27 mouse cellular contexts compared by ENCODE assay signal in genomic region chr6:42421439-42421838, GRCm38 (mm10). TPM values are rescaled to one million over a fixed set of nuclear protein-coding genes. Genes with fewer than 3 reads are reported as not detected.
DNase-seq lines count a peak whose midpoint lies in the region; ATAC-seq and TF ChIP-seq lines count a peak whose summit lies in the region.
"Had no signal": no experiment of that assay in that cellular context is flagged by ENCODE, and none has a peak within 500 bp of the region (broad histone marks: within the 10 kb centered on the region; RNA-seq: fewer than 3 reads in every experiment).

No protein-coding gene starts in this region.

- ATAC-seq in granulocyte monocyte progenitor cell, adult 5-6 weeks (replicated peaks; ENCODE audit: poor library complexity, severe bottlenecking) = peak; percentile 92
- ATAC-seq: CD4-positive, CD25-positive, alpha-beta regulatory T cell, adult 4 months; forebrain, postnatal 0 days; inflammation-experienced regulatory T-cells, adult 6 months; midbrain, embryonic 13.5 days had no signal

- peak overlapping the region; percentile 44; the same call in 1 of the 2 replicates for H3K4me2 ChIP-seq in CH12.LX (ENCODE audit: insufficient read depth, low read depth, poor library complexity, severe bottlenecking)
- H3K4me2 ChIP-seq: embryonic facial prominence, embryonic 15.5 days; heart, embryonic 12.5 days; hindbrain, embryonic 13.5 days; midbrain, embryonic 13.5 days had no signal

- no peaks in the 10 kb centered on the region for H3K27me3 ChIP-seq in CH12.LX (replicated peaks)
- H3K27me3 ChIP-seq in splenic B cell, adult 2 months (ENCODE audit: control insufficient read depth, insufficient read depth, low read length, poor library complexity, severe bottlenecking) = no peaks in the 10 kb centered on the region; the same call in 1 of the 2 replicates
- H3K27me3 ChIP-seq: embryonic facial prominence, embryonic 15.5 days; heart, embryonic 12.5 days; hindbrain, embryonic 13.5 days; midbrain, embryonic 13.5 days had no signal

- H3K4me3 ChIP-seq in CH12.LX (replicated peaks in 1 of 3; ENCODE audit: low read depth in 2 of 3, low read length in 2 of 3, poor library complexity in 1 of 3) = no peak overlapping the region
- H3K4me3 ChIP-seq: embryonic facial prominence, embryonic 15.5 days; heart, embryonic 12.5 days; hindbrain, embryonic 13.5 days; left cerebral cortex, adult 2 months; midbrain, embryonic 13.5 days had no signal

- no peaks in the 10 kb centered on the region for H3K9me3 ChIP-seq in CH12.LX (replicated peaks; ENCODE audit: low read length)
- H3K9me3 ChIP-seq: embryonic facial prominence, embryonic 15.5 days; G1E; heart, embryonic 12.5 days; hindbrain, embryonic 13.5 days; midbrain, embryonic 13.5 days had no signal

- TF ChIP-seq POLR2A in CH12.LX (IDR thresholded peaks at IDR 0.05; ENCODE audit: low read depth, low read length) = no peak

- no peak; the same call in 1 of the 2 replicates for TF ChIP-seq EP300 in CH12.LX (IDR thresholded peaks at IDR 0.05; ENCODE audit: low read length)

- peak; percentile 64 for DNase-seq in lung, postnatal 25 days (ENCODE audit: low spot score)
- DNase-seq in lung, postnatal 10 days = no peak
- DNase-seq in CH12.LX (ENCODE audit: extremely low read depth) = peak; percentile 48
- DNase-seq in splenic B cell, adult 2 months (ENCODE audit: low read depth, low spot score) = peak; percentile 81
- DNase-seq in adrenal gland, postnatal 25 days = no peak
- DNase-seq in left cerebral cortex, adult 8-10 months (ENCODE audit: low spot score in 2 of 2) = no peak
- DNase-seq: adrenal gland, adult 8-10 months; cerebellum, adult 11-12 months; cerebellum, postnatal 14 days; embryo, embryonic 11 days; forebrain, postnatal 0 days; heart, postnatal 14 days; kidney, postnatal 36 days; retina, postnatal 1 day had no signal

- no peak overlapping the region for H3K27ac ChIP-seq in CH12.LX (ENCODE audit: insufficient read depth, low read depth)
- H3K27ac ChIP-seq: embryonic facial prominence, embryonic 15.5 days; hindbrain, embryonic 13.5 days; left cerebral cortex, adult 2 months; liver, embryonic 14.5 days; midbrain, embryonic 13.5 days had no signal

- in situ Hi-C loops in CH12.LX (cut with MboI; ENCODE audit: low pct_ligation_motif_present, low pct_unique_long_range_greater_than_20kb, low sequenced_read_pairs) = no loop called here

- peaks cover 4 to 15% of the 10 kb centered on the region in 2 experiments; a peak in 2 of 4 replicates for H3K4me1 ChIP-seq in CH12.LX (ENCODE audit: control insufficient read depth in 1 of 2, insufficient read depth in 2 of 2)
- H3K4me1 ChIP-seq: embryonic facial prominence, embryonic 15.5 days; heart, embryonic 12.5 days; hindbrain, embryonic 13.5 days; midbrain, embryonic 13.5 days had no signal

- TF ChIP-seq RAD21 in CH12.LX (IDR thresholded peaks at IDR 0.05; ENCODE audit: low read depth, low read length) = no peak

- H3K9ac ChIP-seq in CH12.LX (ENCODE audit: insufficient read depth, low read depth) = no peak overlapping the region
- H3K9ac ChIP-seq: embryonic facial prominence, embryonic 15.5 days; forebrain, postnatal 0 days; heart, embryonic 12.5 days; hindbrain, embryonic 13.5 days; liver, embryonic 14.5 days; midbrain, embryonic 13.5 days had no signal

- no peaks in the 10 kb centered on the region for H3K36me3 ChIP-seq in CH12.LX (replicated peaks in 1 of 2; ENCODE audit: control insufficient read depth in 1 of 2, insufficient read depth in 1 of 2, low read length in 1 of 2)
- no peaks in the 10 kb centered on the region for H3K36me3 ChIP-seq in splenic B cell, adult 2 months (ENCODE audit: control insufficient read depth, insufficient read depth, low read length, poor library complexity, severe bottlenecking)
- H3K36me3 ChIP-seq: embryonic facial prominence, embryonic 15.5 days; G1E; heart, embryonic 12.5 days; hindbrain, embryonic 13.5 days; midbrain, embryonic 13.5 days had no signal

- dilution Hi-C loops in CH12.LX (cut with MboI; ENCODE audit: extremely low pct_ligation_motif_present, extremely low pct_unique_long_range_greater_than_20kb, low sequenced_read_pairs) = no loop called here

- TF ChIP-seq CTCF in CH12.LX (conservative IDR thresholded peaks at IDR 0.05 in 1 of 2, IDR thresholded peaks at IDR 0.05 in 1 of 2; ENCODE audit: low read depth in 2 of 2, low read length in 2 of 2) = no peak

- H3K79me2 ChIP-seq in CH12.LX (replicated peaks; ENCODE audit: control insufficient read depth, extremely low read depth, insufficient read depth, poor library complexity, severe bottlenecking) = no peaks in the 10 kb centered on the region

TF ChIP-seq in CH12.LX, 34 proteins besides CTCF, POLR2A, EP300 and RAD21:
- no peak for TF ChIP-seq ZKSCAN1 (IDR thresholded peaks at IDR 0.05; ENCODE audit: borderline replicate concordance, low read depth, low read length)
- no peak for TF ChIP-seq CHD2 (IDR thresholded peaks at IDR 0.05; ENCODE audit: low read length)
- TF ChIP-seq ZMIZ1 (IDR thresholded peaks at IDR 0.05; ENCODE audit: low read depth, low read length) = no peak
- no peak for TF ChIP-seq MYC (IDR thresholded peaks at IDR 0.05; ENCODE audit: low read depth, low read length)
- TF ChIP-seq GABPA (IDR thresholded peaks at IDR 0.05; ENCODE audit: insufficient replicate concordance, low read depth, low read length) = no peak
- TF ChIP-seq NRF1 (IDR thresholded peaks at IDR 0.05; ENCODE audit: low read depth, low read length) = no peak
- TF ChIP-seq HCFC1 (IDR thresholded peaks at IDR 0.05; ENCODE audit: low read depth, low read length) = no peak
- TF ChIP-seq MAFK (IDR thresholded peaks at IDR 0.05; ENCODE audit: insufficient replicate concordance, low read length) = no peak
- no peak for TF ChIP-seq ELF1 (IDR thresholded peaks at IDR 0.05; ENCODE audit: low read depth, low read length)
- TF ChIP-seq JUN (IDR thresholded peaks at IDR 0.05; ENCODE audit: insufficient read depth, low read depth, low read length) = no peak
- no peak for TF ChIP-seq USF1 (IDR thresholded peaks at IDR 0.05; ENCODE audit: low read depth, low read length)
- no peak for TF ChIP-seq ZC3H11A (IDR thresholded peaks at IDR 0.05; ENCODE audit: low read depth, low read length)
- TF ChIP-seq IRF4 (IDR thresholded peaks at IDR 0.05; ENCODE audit: low read depth, low read length) = no peak
- TF ChIP-seq ZNF384 (IDR thresholded peaks at IDR 0.05; ENCODE audit: low read depth, low read length) = no peak
- TF ChIP-seq JUND (conservative IDR thresholded peaks at IDR 0.05; ENCODE audit: low read depth, low read length) = no peak
- no peak for TF ChIP-seq MAZ (IDR thresholded peaks at IDR 0.05; ENCODE audit: low read depth, low read length)
- no peak for TF ChIP-seq ETS1 (conservative IDR thresholded peaks at IDR 0.05; ENCODE audit: low read depth, low read length)
- TF ChIP-seq MAX (IDR thresholded peaks at IDR 0.05; ENCODE audit: low read length) = no peak
- TF ChIP-seq USF2 (conservative IDR thresholded peaks at IDR 0.05; ENCODE audit: low read depth, low read length) = no peak
TF ChIP-seq in CH12.LX: peak in this region for 0.

RNA-seq across cellular contexts. Expression of gene Tas2r126, which starts 12.9 kb away (rescaled TPM):
- total RNA-seq in CH12.LX (2012; rRNA removed) (not detected in 2 replicates), CH12.LX (2014; rRNA removed) (not detected in 2 replicates)
- not detected in 2 replicates for polyA plus RNA-seq in CH12.LX (2012; ENCODE audit: insufficient read length, low read depth)
- total RNA-seq in granulocyte monocyte progenitor cell, adult 5-6 weeks (2014; fragmentation: Nextera tagmentation) = not detected in 2 replicates
- total RNA-seq in granulocyte monocyte progenitor cell, adult 5-6 weeks (2017) = not detected in 2 replicates
- total RNA-seq in adrenal gland, postnatal 25 days (2021) = 4.2 and 5.6 TPM in 2 replicates
- total RNA-seq in left cerebral cortex, adult 8-10 months (2022) = not detected
- total RNA-seq: forebrain, postnatal 0 days; G1E; heart, postnatal 14 days; left cerebral cortex, adult 2 months had no signal
- polyA plus RNA-seq: CD4-positive, CD25-positive, alpha-beta regulatory T cell, adult 4 months; embryonic facial prominence, embryonic 15.5 days; forebrain, postnatal 0 days; G1E; gonadal fat pad, adult 2 months; heart, embryonic 12.5 days; hindbrain, embryonic 13.5 days; inflammation-experienced regulatory T-cells, adult 6 months; kidney, embryonic 14.5 days; limb, embryonic 11.5 days; liver, embryonic 14.5 days; midbrain, embryonic 13.5 days had no signal

RNA-seq across cellular contexts. Expression of gene Tas2r135, which starts 16.2 kb away (rescaled TPM):
- total RNA-seq in CH12.LX (2012; rRNA removed) = not detected in 2 replicates
- not detected in 2 replicates for total RNA-seq in CH12.LX (2014; rRNA removed)
- not detected in 2 replicates for polyA plus RNA-seq in CH12.LX (2012; ENCODE audit: insufficient read length, low read depth)
- not detected in 2 replicates for total RNA-seq in granulocyte monocyte progenitor cell, adult 5-6 weeks (2014; fragmentation: Nextera tagmentation)
- not detected in 2 replicates for total RNA-seq in granulocyte monocyte progenitor cell, adult 5-6 weeks (2017)
- total RNA-seq in adrenal gland, postnatal 25 days (2021) = 7.3 and 9.4 TPM in 2 replicates
- not detected for total RNA-seq in left cerebral cortex, adult 8-10 months (2022)
- total RNA-seq: forebrain, postnatal 0 days; left cerebral cortex, adult 2 months had no signal
- polyA plus RNA-seq: CD4-positive, CD25-positive, alpha-beta regulatory T cell, adult 4 months; embryonic facial prominence, embryonic 15.5 days; forebrain, postnatal 0 days; G1E; gonadal fat pad, adult 2 months; heart, embryonic 12.5 days; hindbrain, embryonic 13.5 days; inflammation-experienced regulatory T-cells, adult 6 months; kidney, embryonic 14.5 days; limb, embryonic 11.5 days; liver, embryonic 14.5 days; midbrain, embryonic 13.5 days had no signal

RNA-seq across cellular contexts. Expression of gene Tas2r143, which starts 21.4 kb away (rescaled TPM):
- total RNA-seq in CH12.LX (2012; rRNA removed) (not detected in 2 replicates), CH12.LX (2014; rRNA removed) (not detected in 2 replicates)
- polyA plus RNA-seq in CH12.LX (2012; ENCODE audit: insufficient read length, low read depth) = not detected in 2 replicates
- 1.6 TPM in 1 of 2 replicates, not detected in the other for total RNA-seq in granulocyte monocyte progenitor cell, adult 5-6 weeks (2014; fragmentation: Nextera tagmentation)
- not detected in 2 replicates for total RNA-seq in granulocyte monocyte progenitor cell, adult 5-6 weeks (2017)
- total RNA-seq in adrenal gland, postnatal 25 days (2021) = 7.4 and 11.8 TPM in 2 replicates
- total RNA-seq in left cerebral cortex, adult 8-10 months (2022) = not detected
- total RNA-seq: forebrain, postnatal 0 days; heart, postnatal 14 days; left cerebral cortex, adult 2 months had no signal
- polyA plus RNA-seq: CD4-positive, CD25-positive, alpha-beta regulatory T cell, adult 4 months; embryonic facial prominence, embryonic 15.5 days; forebrain, postnatal 0 days; G1E; heart, embryonic 12.5 days; hindbrain, embryonic 13.5 days; inflammation-experienced regulatory T-cells, adult 6 months; kidney, embryonic 14.5 days; limb, embryonic 11.5 days; liver, embryonic 14.5 days; midbrain, embryonic 13.5 days had no signal

RNA-seq across cellular contexts. Expression of gene Olfr458, which starts 43.6 kb away (rescaled TPM):
- total RNA-seq in CH12.LX (2012; rRNA removed) (not detected in 2 replicates), CH12.LX (2014; rRNA removed) (not detected in 2 replicates)
- polyA plus RNA-seq in CH12.LX (2012; ENCODE audit: insufficient read length, low read depth) = not detected in 2 replicates
- not detected in 2 replicates for total RNA-seq in granulocyte monocyte progenitor cell, adult 5-6 weeks (2014; fragmentation: Nextera tagmentation)
- total RNA-seq in granulocyte monocyte progenitor cell, adult 5-6 weeks (2017) = not detected in 2 replicates
- total RNA-seq in adrenal gland, postnatal 25 days (2021) = not detected in 2 replicates
- not detected for total RNA-seq in left cerebral cortex, adult 8-10 months (2022)
- total RNA-seq: adrenal gland, adult 8-10 months; forebrain, postnatal 0 days; heart, postnatal 14 days; left cerebral cortex, adult 2 months had no signal
- polyA plus RNA-seq: CD4-positive, CD25-positive, alpha-beta regulatory T cell, adult 4 months; embryonic facial prominence, embryonic 15.5 days; forebrain, postnatal 0 days; G1E; gonadal fat pad, adult 2 months; heart, embryonic 12.5 days; hindbrain, embryonic 13.5 days; inflammation-experienced regulatory T-cells, adult 6 months; kidney, embryonic 14.5 days; limb, embryonic 11.5 days; liver, embryonic 14.5 days; midbrain, embryonic 13.5 days had no signal

RNA-seq across cellular contexts. Expression of gene Epha1, which starts 48.4 kb away (rescaled TPM):
- total RNA-seq in CH12.LX (2012; rRNA removed) = not detected in 2 replicates
- not detected in 2 replicates for total RNA-seq in CH12.LX (2014; rRNA removed)
- not detected in 2 replicates for polyA plus RNA-seq in CH12.LX (2012; ENCODE audit: insufficient read length, low read depth)
- 0.56 and 0.86 TPM in 2 replicates for total RNA-seq in granulocyte monocyte progenitor cell, adult 5-6 weeks (2014; fragmentation: Nextera tagmentation)
- 0.04 TPM in 1 of 2 replicates, not detected in the other for total RNA-seq in granulocyte monocyte progenitor cell, adult 5-6 weeks (2017)
- 0.48 and 0.55 TPM in 2 replicates for total RNA-seq in adrenal gland, postnatal 25 days (2021)
- total RNA-seq in left cerebral cortex, adult 8-10 months (2022) = under 1 TPM in 3 of 4 experiments, not detected in 1; 0.23 to 0.68 (median 0.28) TPM
- total RNA-seq: G1E had no signal
- polyA plus RNA-seq: G1E had no signal

Comparison
In these comparisons a context has a peak if more than half of its experiments do, and no peak if none do; other contexts are left out.
1. DNase-seq: peak in lung, postnatal 25 days (single experiment), CH12.LX (single experiment) and splenic B cell, adult 2 months (single experiment); none in lung, postnatal 10 days (single experiment), adrenal gland, postnatal 25 days (single experiment) and left cerebral cortex, adult 8-10 months (0 of 2).